Mouse (Mus musculus): ENCODE measurements at regions not wholly inside any gene's neighbourhood (a gene's known extent, or its start where the extent isn't known, plus 50 kb on each side); places are given as distances from the start of the nearest gene placed in this dataset.

DNA sequence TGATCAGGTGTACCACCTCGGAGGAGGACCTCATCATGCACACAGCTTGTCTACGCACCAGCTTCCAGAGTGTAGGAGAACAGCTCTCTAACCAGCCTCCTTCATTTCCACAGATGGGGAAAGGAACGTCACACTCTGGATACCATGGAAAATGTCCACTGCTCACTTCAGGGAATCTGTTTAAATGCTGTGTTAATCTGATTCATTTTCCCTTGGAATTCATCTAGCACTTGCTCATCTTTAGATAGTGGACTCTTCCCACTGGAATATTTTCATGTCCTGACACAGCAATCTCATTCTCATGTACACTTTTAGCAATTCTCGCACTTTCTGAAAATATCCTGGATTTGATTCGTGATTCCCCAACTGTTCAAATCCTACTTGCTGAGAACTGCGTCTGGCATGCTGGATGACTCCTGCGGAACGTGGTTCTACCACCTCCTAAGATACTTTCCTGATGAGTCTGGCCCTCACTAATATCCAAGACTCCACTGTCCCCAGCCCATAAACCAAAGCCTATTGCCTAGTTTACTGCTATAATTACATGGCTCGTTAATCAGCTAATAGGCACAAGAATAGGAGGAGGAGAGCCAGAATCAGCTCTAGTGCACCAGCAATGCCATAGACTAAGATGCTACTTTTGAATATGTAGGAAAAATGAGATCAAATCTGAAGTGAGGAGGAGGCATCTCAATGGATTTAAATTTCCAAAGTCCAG, 56.0 kb upstream of the Bdnf start:
- no peaks in the 10 kb centered on the region for H3K4me1 ChIP-seq (ENCODE audit: control insufficient read depth in 2 of 2, insufficient read depth in 2 of 2, low read length in 2 of 2)
- H3K27me3 ChIP-seq (ENCODE audit: control insufficient read depth, insufficient read depth, low read length): no peaks in the 10 kb centered on the region
- no peak overlapping the region for H3K27ac ChIP-seq (replicated peaks in 1 of 2; ENCODE audit: control insufficient read depth in 1 of 2, insufficient read depth in 1 of 2, low read depth in 2 of 2, low read length in 2 of 2)
- H3K9me3 ChIP-seq (ENCODE audit: control insufficient read depth, low read length): no peaks in the 10 kb centered on the region
- no peak overlapping the region for H3K4me2 ChIP-seq (ENCODE audit: low read length)
- WGBS: 83% methylated on average over 9 of the region's 9 CpGs
- no peak overlapping the region for H3K9ac ChIP-seq (ENCODE audit: low read length)
- no peak overlapping the region for H3K4me3 ChIP-seq (ENCODE audit: control insufficient read depth in 1 of 2, insufficient read depth in 1 of 2, low read depth in 1 of 2, low read length in 2 of 2)
- ATAC-seq (ENCODE audit: insufficient number of reproducible peaks, insufficient read depth, low FRiP score, low read depth): no peak
- no peaks in the 10 kb centered on the region for H3K36me3 ChIP-seq (ENCODE audit: control insufficient read depth, insufficient read depth, low read length)

GRCm38 (mm10) chr2:109619676-109620075, 54.8 kb upstream of the Bdnf start:
- no peak overlapping the region for H3K9ac ChIP-seq (ENCODE audit: low read length)
- no peak overlapping the region for H3K27ac ChIP-seq (replicated peaks in 1 of 2; ENCODE audit: control insufficient read depth in 1 of 2, insufficient read depth in 1 of 2, low read depth in 2 of 2, low read length in 2 of 2)
- ATAC-seq (ENCODE audit: insufficient number of reproducible peaks, insufficient read depth, low FRiP score, low read depth): no peak
- 85% methylated on average over 6 of the region's 6 CpGs for WGBS
- H3K36me3 ChIP-seq (ENCODE audit: control insufficient read depth, insufficient read depth, low read length): no peaks in the 10 kb centered on the region
- no peaks in the 10 kb centered on the region for H3K27me3 ChIP-seq (ENCODE audit: control insufficient read depth, insufficient read depth, low read length)
- H3K4me2 ChIP-seq (ENCODE audit: low read length): no peak overlapping the region
- no peaks in the 10 kb centered on the region for H3K9me3 ChIP-seq (ENCODE audit: control insufficient read depth, low read length)
- H3K4me1 ChIP-seq (ENCODE audit: control insufficient read depth in 2 of 2, insufficient read depth in 2 of 2, low read length in 2 of 2): no peaks in the 10 kb centered on the region
- H3K4me3 ChIP-seq (ENCODE audit: control insufficient read depth in 1 of 2, insufficient read depth in 1 of 2, low read depth in 1 of 2, low read length in 2 of 2): no peak overlapping the region

DNA sequence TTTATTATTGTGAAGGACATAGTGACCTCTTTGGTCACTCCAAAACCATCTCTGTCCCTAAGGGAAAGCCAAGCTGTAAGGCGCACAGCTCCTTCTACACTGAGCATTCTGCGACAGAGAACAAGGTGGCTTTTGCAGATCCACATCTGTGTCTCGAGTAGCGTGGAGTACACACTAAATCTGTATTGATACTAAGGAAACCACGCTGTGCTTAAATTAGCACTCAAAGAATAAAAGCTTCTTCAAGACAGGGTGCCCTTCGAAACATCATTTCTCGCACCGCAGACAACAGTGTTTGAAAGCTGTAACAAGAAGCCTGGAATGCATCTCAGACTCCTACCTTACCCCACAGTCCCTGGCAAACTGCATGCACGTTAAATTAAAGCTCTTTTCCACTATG, 52.9 kb upstream of the Bdnf start:
- H3K9ac ChIP-seq (ENCODE audit: low read length): no peak overlapping the region
- no peak overlapping the region for H3K4me3 ChIP-seq (ENCODE audit: control insufficient read depth in 1 of 2, insufficient read depth in 1 of 2, low read depth in 1 of 2, low read length in 2 of 2)
- H3K4me1 ChIP-seq (ENCODE audit: control insufficient read depth in 2 of 2, insufficient read depth in 2 of 2, low read length in 2 of 2): no peaks in the 10 kb centered on the region
- H3K36me3 ChIP-seq (ENCODE audit: control insufficient read depth, insufficient read depth, low read length): no peaks in the 10 kb centered on the region
- H3K27ac ChIP-seq (replicated peaks in 1 of 2; ENCODE audit: control insufficient read depth in 1 of 2, insufficient read depth in 1 of 2, low read depth in 2 of 2, low read length in 2 of 2): no peak overlapping the region
- H3K4me2 ChIP-seq (ENCODE audit: low read length): no peak overlapping the region
- WGBS: 72% methylated on average over 9 of the region's 9 CpGs
- no peaks in the 10 kb centered on the region for H3K27me3 ChIP-seq (ENCODE audit: control insufficient read depth, insufficient read depth, low read length)
- no peak for ATAC-seq (ENCODE audit: insufficient number of reproducible peaks, insufficient read depth, low FRiP score, low read depth)
- no peaks in the 10 kb centered on the region for H3K9me3 ChIP-seq (ENCODE audit: control insufficient read depth, low read length)

All from heart, embryonic 14.5 days (tissue).